Comparison of ENCODE assay signal across 10 mouse cellular contexts in genomic region chr16:85092644-85093091, GRCm38 (mm10).
DNase-seq lines count a peak whose midpoint lies in the region; ATAC-seq and TF ChIP-seq lines count a peak whose summit lies in the region.
"Had no signal": no experiment of that assay in that cellular context is flagged by ENCODE, and none has a peak within 500 bp of the region (broad histone marks: within the 10 kb centered on the region; RNA-seq: fewer than 3 reads in every experiment).

No protein-coding gene starts in this region.

- TF ChIP-seq CTCF in kidney, postnatal 0 days (IDR thresholded peaks at IDR 0.05; ENCODE audit: low read depth): no peak

- no peak overlapping the region; the same call in 1 of the 2 replicates for H3K4me3 ChIP-seq in forebrain, embryonic 16.5 days (replicated peaks; ENCODE audit: low read length)
- no peak overlapping the region for H3K4me3 ChIP-seq in kidney, postnatal 0 days (replicated peaks; ENCODE audit: low read depth, low read length)
- H3K4me3 ChIP-seq: embryonic facial prominence, embryonic 12.5 days; liver, embryonic 13.5 days had no signal

- H3K9me3 ChIP-seq in forebrain, embryonic 16.5 days (ENCODE audit: control insufficient read depth, low read length): no peaks in the 10 kb centered on the region
- H3K9me3 ChIP-seq in kidney, postnatal 0 days (replicated peaks; ENCODE audit: low read length): no peaks in the 10 kb centered on the region
- H3K9me3 ChIP-seq: embryonic facial prominence, embryonic 12.5 days; liver, embryonic 13.5 days had no signal

- WGBS in forebrain, embryonic 16.5 days: 7% methylated on average over 9 of the region's 9 CpGs
- 44% methylated on average over 9 of the region's 9 CpGs for WGBS in kidney, postnatal 0 days

- no peaks in the 10 kb centered on the region for H3K27me3 ChIP-seq in forebrain, embryonic 16.5 days (replicated peaks; ENCODE audit: control insufficient read depth, insufficient read depth, low read length)
- no peaks in the 10 kb centered on the region for H3K27me3 ChIP-seq in kidney, postnatal 0 days (ENCODE audit: insufficient read depth, low read length)
- H3K27me3 ChIP-seq: embryonic facial prominence, embryonic 12.5 days; liver, embryonic 13.5 days had no signal

- ATAC-seq in forebrain, embryonic 16.5 days: peak; percentile 90
- ATAC-seq in kidney, postnatal 0 days (replicated peaks; ENCODE audit: low FRiP score, low read depth): peak; percentile 82

- H3K27ac ChIP-seq in forebrain, embryonic 16.5 days (ENCODE audit: low read length): peak overlapping the region; percentile 78
- H3K27ac ChIP-seq in kidney, postnatal 0 days: no peak overlapping the region
- H3K27ac ChIP-seq: embryonic facial prominence, embryonic 12.5 days; liver, embryonic 13.5 days had no signal

- H3K36me3 ChIP-seq in forebrain, embryonic 16.5 days (ENCODE audit: control insufficient read depth, insufficient read depth): no peaks in the 10 kb centered on the region
- peaks cover 7% of the 10 kb centered on the region; the same call in 1 of the 2 replicates for H3K36me3 ChIP-seq in kidney, postnatal 0 days (ENCODE audit: insufficient read depth, low read length)
- H3K36me3 ChIP-seq: liver, embryonic 13.5 days had no signal

- H3K4me1 ChIP-seq in forebrain, embryonic 16.5 days (replicated peaks; ENCODE audit: control insufficient read depth, insufficient read depth, low read length): peaks cover 71% of the 10 kb centered on the region
- H3K4me1 ChIP-seq in kidney, postnatal 0 days (replicated peaks; ENCODE audit: insufficient read depth, low read length): 0 out of 2 replicates have a peak, but pooled peaks cover 2% of the 10 kb centered on the region
- H3K4me1 ChIP-seq: liver, embryonic 13.5 days had no signal

- H3K9ac ChIP-seq in forebrain, embryonic 16.5 days (replicated peaks; ENCODE audit: low read depth, low read length): no peak overlapping the region
- H3K9ac ChIP-seq in kidney, postnatal 0 days (ENCODE audit: low read depth, low read length): no peak overlapping the region
- H3K9ac ChIP-seq: embryonic facial prominence, embryonic 12.5 days; liver, embryonic 13.5 days had no signal

- DNase-seq in left cerebral cortex, postnatal 4 days: peak; percentile 67
- no peak for DNase-seq in left cerebral cortex, adult 9 months (ENCODE audit: low spot score in 2 of 2)
- DNase-seq in kidney, postnatal 0 days (ENCODE audit: low spot score): peak; percentile 59
- DNase-seq in retina, embryonic 14.5 days (ENCODE audit: low spot score): peak; percentile 83
- DNase-seq in adrenal gland, adult 8-10 months: no peak
- DNase-seq in thymus, postnatal 14 days: no peak
- DNase-seq in thymus, postnatal 0 days (ENCODE audit: low spot score): no peak
- DNase-seq: liver, embryonic 13.5 days had no signal

- H3K4me2 ChIP-seq in forebrain, embryonic 16.5 days (ENCODE audit: low read length): peak overlapping the region; percentile 40
- H3K4me2 ChIP-seq in kidney, postnatal 0 days (ENCODE audit: low read length): no peak overlapping the region
- H3K4me2 ChIP-seq: embryonic facial prominence, embryonic 12.5 days; liver, embryonic 13.5 days had no signal

- intact Hi-C loops in left cerebral cortex, postnatal 4 days (cut with DNase I): no loop called here

Comparison
In these comparisons a context has a peak if more than half of its experiments do, and no peak if none do; other contexts are left out.
1. DNase-seq: peak in left cerebral cortex, postnatal 4 days (single experiment), kidney, postnatal 0 days (single experiment) and retina, embryonic 14.5 days (single experiment); none in left cerebral cortex, adult 9 months (0 of 2), adrenal gland, adult 8-10 months (single experiment), thymus, postnatal 14 days (single experiment) and thymus, postnatal 0 days (single experiment).